Mouse (Mus musculus) c-Kit-positive CD71-negative TER-119-negative erythroid progenitor cells, embryonic 14.5 days (primary cell): ENCODE results near the gene Gm28635.

Experiments used
- DNase-seq: peaks from one replicate; pipeline ENCODE4 v3.0.0-alpha.2; 2013; ENCODE audit warnings: low read depth

Gene Gm28635

GRCm38 (mm10) chr2:84677968-84678880 lies at the start of gene Gm28635, which contains the start of gene Med19:
Gene Gm28635 (minus strand): TSS chr2:84678041.
Gene Med19 (plus strand): TSS chr2:84678402.
- peak; percentile 99 for DNase-seq

DNA sequence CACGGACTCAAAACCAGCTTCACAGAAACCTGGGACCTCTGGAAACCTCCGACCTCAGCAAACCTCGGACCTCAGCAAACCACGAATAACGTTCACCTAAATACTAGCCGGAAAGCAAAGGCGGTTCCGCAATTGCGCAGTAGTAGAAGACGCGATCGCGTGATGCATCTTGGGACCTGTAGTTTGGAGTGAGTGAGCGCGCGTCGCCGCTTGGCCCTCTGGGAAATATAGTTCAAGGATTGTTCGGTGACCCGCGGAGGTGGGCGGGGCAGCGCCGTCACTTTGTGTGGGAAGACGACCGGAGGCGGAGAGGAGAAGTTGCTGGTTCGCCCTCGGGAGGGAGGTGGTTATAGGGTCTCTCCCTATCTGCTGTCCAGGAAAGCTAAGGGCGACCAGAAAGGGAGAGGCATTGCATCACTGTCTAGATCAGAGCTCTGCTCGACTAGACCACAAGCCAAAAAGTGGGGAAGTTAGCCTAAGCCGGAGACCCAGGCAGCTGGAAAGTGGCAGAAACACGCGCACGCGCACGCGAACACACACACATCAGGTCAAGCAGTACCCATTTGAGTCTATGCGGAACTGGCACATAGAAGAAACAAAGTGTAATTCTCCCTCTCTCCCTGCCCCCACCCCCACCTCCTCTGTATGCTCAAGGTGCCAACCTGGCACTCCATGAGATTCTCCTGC lies 49.5 kb upstream of the Gm28635 start, which contains the start of gene Clp1:
TSS of gene Clp1 (minus strand) at position 179 of the 687 bp plus-strand sequence.
- DNase-seq: peak; percentile 99

GRCm38 (mm10) chr2:84726716-84727115 lies 48.9 kb upstream of the Gm28635 start:
- DNase-seq: no peak

GRCm38 (mm10) chr2:84725770-84726169 lies 47.9 kb upstream of the Gm28635 start:
- DNase-seq: no peak

- no peak for DNase-seq
These were observed 46.0 kb upstream of the Gm28635 start for GRCm38 (mm10) chr2:84723856-84724255.

GRCm38 (mm10) chr2:84721182-84721581 lies 43.3 kb upstream of the Gm28635 start:
- DNase-seq: no peak

DNA sequence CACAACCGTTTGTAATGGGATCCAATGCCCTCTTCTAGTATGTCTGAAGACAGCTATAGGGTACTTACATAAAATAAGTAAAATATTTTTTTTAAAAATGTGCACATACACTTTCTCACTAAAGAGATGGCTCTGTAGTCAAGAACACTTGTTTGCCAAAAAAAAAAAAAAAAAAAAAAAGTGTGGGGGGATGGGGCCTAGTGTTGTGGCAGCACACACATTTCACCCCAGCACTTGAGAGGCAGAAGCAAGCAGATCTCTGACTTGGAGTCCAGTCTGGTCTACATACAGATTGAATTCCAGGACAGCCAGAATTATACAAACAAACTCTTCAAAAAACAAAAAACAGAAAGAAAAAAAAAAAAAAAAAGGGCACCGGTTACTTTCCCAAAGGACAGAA lies 42.9 kb upstream of the Gm28635 start:
- DNase-seq: no peak

DNA sequence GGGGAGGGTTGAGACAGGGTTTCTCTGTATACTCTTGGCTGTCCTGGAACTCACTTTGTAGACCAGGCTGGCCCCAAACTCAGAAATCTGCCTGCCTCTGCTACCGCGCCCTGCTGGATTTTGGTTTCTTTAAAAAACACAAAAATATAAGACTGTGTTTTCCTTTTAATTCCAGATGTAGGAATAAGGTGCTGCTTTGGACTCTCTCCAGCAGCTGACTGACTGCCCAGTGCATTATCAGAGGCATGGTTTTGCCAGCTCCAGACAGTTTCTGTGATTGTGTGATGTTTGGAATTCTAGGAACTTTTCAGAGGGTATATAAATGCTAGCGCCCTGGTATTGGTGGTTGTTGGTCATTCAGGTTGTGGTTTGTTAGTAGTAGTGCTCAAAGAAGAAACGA lies 39.5 kb upstream of the Gm28635 start:
- no peak for DNase-seq

GRCm38 (mm10) chr2:84716423-84717355 lies 38.8 kb upstream of the Gm28635 start:
- DNase-seq: no peak

DNA sequence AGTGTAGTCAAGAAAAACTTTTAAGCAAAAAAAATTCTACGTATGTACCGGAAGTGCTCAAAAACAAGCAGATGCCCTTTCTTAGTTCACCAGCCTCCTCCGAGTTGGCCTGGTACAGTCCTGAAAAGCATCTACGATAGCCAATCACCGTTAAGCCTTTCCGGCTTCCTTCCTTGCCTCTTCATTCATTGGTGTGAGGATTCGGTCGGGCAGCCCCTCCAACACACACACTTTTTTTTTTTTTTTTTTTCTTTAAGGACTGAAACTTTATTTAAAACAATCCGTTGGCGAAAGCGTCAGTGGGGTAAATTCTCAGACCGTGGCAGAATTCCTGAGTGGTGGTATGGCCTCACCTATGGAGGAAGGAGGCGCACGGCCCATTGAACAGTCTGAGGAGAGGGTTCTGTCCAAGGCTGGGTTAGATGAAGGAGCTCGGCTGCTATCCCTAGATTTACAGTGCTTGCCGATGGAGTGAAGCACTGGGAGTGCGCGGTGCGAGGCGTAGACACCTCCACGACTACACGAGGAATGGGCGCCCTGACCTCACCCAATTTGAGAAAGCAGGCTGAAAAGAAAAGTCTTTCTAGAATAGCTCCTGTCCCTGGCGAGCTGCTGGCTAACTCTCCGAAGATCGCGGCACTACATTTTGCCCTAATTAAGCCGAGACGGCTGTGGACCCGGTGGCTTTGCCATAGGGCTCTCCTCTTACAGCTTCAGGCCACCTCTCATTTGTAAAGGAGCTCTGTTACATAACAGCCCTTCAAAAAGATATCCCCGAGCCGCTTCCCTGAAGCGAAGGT lies 37.9 kb upstream of the Gm28635 start:
- peak; percentile 85 for DNase-seq

DNA sequence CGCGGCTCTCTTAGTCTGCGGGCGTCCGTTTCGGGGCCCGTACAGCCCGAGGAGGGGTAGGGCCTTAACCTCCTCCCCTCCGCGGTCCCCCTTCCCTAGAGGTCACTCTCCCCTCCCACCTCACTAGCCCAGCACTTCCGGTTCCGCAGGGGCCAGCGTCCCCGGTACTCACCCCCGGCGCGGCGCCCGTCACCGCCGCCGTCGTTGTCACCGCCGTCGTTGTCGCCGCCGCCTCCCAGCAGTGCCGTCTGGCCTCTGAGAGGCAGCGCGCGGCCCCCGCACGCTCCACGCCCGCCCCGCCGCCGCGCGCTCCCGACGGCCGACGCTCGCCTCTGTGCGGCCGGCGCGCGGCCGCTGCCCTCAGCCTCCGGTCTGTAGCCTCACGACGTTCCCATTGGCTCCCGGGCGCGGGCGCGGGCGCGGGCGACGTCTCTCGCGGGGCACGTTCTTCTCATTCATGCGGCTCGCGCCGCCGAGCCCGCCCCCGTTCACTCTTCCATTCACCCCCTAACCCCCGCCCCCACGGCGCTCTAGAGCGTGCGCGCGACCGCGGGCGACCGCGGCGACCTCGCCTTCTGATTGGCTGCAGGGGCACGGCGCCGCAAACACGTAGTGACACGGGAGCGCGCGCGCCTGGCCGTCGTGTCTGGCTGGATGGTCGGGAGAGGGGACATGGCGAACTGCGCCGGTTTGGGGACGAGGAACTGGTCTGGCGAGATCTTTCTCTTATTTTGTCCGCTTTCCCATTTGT lies 37.1 kb upstream of the Gm28635 start, which contains the start of gene Zdhhc5:
TSS of gene Zdhhc5 (minus strand) at position 370 of the 751 bp plus-strand sequence.
- DNase-seq: peak; percentile 95

DNA sequence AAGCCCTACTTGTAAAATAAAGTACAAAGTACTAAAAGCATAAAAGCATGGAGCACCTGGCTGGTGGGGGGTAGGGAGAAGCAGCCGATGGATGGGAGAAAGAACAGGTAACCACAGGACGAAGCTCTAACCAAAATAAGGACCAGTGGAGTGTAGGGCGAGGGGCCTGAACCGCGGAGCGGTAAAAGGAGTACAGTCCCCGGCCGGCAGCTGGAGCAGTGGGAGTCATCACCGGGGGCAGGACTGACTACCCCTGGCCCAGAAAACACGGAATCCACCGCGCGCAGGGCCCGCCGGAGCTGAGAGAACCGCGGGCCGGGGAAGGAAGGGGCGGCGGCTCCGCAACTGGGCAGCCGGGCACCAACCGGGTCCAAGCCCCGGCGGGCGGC lies 36.6 kb upstream of the Gm28635 start:
- DNase-seq: no peak

- no peak for DNase-seq
These were observed 34.1 kb upstream of the Gm28635 start for GRCm38 (mm10) chr2:84711898-84712297.

DNA sequence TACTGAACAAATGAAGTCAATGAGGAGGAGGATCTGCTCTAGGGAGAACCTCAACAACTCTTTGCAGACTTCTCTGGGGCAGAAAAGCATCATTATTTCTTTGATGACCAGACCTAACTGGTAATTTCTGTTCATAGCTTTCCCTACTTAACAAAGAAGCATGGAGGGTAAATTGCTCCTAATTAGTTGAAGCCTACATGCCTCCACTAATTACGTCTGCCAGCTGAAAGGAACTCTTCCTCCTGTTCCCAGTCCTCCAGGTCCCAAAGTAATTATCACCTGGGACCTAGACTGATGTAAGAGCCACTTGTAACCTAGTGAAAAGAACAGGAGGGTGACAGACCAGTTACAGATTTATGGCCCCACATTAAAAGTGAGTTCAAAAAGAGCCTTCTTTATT lies 29.7 kb upstream of the Gm28635 start:
- DNase-seq: no peak

DNA sequence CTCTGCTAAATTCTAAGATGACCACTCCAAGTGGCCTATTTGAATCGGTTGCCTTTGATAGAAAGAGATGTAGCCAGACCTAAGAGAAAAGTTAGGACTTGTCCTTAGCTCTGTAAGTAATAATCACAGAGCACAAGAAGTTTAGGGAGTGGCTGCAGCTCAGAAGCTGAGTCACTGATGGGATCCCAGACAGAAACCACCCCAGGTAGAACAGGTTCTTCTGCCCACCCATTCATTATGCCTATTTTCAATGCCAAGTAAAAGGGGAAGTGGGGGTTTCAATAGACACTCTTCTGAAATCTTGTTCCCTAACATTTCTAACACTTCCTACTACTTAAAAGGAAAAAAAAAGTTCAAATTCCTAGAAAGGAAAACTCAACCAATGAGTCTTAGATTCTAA lies 27.5 kb upstream of the Gm28635 start:
- DNase-seq: no peak

DNA sequence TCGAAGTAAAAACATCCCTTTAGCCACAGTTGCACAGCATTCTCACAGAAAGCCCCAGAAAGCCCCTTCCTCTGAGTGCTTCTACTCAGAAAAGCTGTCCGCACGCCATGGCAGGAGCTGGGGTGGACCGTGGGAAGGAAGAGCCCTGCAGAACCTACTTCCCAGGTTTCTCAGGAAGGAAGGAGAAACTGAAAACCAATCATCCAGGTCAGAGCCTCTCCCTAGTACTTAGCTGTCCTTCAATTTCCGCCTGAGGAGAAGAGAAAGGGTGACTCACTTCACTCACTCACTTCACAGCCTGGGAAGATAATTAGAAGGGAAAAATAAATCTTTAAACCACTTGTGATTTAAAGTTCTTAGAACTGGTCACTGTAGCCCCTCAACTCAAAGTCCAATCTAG lies 26.5 kb upstream of the Gm28635 start:
- no peak for DNase-seq

- DNase-seq: no peak
These were observed 25.7 kb upstream of the Gm28635 start for GRCm38 (mm10) chr2:84703497-84703896.

- DNase-seq: no peak
These were observed 17.3 kb upstream of the Gm28635 start for GRCm38 (mm10) chr2:84695007-84695695.

GRCm38 (mm10) chr2:84690050-84690449 lies 12.2 kb upstream of the Gm28635 start:
- DNase-seq: no peak
